Mouse (Mus musculus): ENCODE measurements around the gene Lrrc74a.

Gene Lrrc74a

GRCm38 (mm10) chr12:86734319-86734810 lies at the start of gene Lrrc74a:
Gene Lrrc74a, plus strand, starts transcription at chr12:86734369.
- no peak for DNase-seq (ENCODE audit: low spot score)

GRCm38 (mm10) chr12:86685275-86685674 lies 48.9 kb upstream of the Lrrc74a start:
- DNase-seq (ENCODE audit: low spot score): no peak

- DNase-seq (ENCODE audit: low spot score): no peak
These were observed 47.4 kb upstream of the Lrrc74a start for GRCm38 (mm10) chr12:86686551-86687330.

- peak; percentile 12 for DNase-seq (ENCODE audit: low spot score)
These were observed 46.7 kb upstream of the Lrrc74a start for GRCm38 (mm10) chr12:86687445-86687955.

DNA sequence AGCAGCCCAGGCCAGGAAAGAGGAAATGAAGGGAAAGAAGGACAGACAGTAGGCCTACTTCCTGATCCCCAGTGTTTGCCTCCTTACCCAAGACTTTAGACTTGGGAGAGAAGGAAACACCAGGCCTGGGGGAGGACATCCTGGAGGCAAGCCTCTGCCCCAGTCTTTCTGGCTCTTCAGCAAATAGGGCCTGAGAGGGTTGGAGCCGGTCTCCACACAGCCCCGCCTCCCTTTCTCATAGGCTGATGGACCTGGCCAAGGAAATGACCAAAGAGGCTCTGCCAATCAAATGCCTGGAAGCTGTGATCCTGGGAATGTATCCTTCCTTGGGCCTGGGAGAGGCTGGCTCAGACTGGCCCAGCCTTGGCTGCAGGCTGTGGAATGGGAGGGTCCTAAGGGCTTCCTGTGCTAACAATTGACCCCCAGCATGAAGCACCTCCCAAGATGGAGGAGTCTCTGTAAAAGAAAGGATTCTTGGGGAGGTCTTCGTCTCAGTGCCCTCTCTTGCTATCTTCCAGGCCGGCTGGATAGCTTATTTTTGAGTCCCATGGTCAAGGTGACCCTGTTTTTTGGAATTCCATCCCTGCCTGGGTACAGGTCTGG lies 46.1 kb upstream of the Lrrc74a start:
- DNase-seq (ENCODE audit: low spot score): peak; percentile 20

DNA sequence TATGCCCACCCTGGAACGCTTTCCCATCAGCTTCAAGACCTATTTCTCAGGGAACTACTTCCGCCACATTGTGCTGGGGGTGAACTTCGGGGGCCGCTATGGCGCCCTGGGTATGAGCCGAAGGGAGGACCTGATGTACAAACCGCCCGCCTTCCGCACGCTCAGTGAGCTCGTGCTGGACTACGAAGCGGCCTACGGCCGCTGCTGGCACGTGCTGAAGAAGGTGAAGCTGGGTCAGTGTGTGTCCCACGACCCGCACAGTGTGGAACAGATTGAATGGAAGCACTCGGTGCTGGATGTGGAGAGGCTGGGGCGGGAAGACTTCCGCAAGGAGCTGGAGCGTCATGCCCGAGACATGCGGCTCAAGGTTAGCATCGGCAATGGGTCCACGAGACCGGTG lies 45.3 kb upstream of the Lrrc74a start:
- no peak for DNase-seq (ENCODE audit: low spot score)

DNA sequence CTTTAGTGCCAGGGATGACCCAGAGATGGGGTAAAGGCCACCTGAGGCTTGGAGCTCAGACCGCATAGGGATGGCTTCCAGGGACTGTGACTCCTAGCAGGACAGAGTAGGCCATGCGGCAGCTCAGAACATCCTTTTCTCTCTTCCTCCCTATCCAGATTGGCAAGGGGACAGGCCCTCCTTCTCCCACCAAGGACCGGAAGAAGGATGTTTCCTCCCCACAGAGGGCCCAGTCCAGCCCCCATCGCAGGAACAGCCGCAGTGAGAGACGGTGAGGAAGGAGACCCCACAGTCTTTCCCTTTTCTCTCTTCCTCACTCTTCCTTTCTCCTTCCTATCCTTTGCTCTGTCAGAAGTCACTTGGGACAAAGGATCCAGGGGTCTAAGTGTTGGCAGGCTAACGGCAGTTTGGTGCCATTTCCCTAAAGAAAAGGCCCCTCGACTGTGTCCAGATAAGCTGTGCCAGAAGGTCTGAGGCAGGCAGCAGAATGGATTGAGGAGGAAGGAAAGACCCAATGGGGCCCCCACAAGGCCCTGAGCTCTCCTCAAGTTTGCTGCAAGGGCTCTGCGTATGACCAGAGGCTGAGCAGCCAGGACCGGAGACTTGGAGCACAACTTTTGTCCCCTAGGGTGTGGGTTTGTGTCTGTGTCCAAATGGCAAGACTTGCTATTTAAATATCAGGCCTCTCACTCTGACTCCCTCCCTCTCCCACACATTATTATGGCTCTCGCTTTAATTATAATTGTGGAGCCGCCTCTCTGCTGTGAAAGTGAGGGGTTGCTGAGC lies 43.3 kb upstream of the Lrrc74a start:
- DNase-seq (ENCODE audit: low spot score): no peak

DNA sequence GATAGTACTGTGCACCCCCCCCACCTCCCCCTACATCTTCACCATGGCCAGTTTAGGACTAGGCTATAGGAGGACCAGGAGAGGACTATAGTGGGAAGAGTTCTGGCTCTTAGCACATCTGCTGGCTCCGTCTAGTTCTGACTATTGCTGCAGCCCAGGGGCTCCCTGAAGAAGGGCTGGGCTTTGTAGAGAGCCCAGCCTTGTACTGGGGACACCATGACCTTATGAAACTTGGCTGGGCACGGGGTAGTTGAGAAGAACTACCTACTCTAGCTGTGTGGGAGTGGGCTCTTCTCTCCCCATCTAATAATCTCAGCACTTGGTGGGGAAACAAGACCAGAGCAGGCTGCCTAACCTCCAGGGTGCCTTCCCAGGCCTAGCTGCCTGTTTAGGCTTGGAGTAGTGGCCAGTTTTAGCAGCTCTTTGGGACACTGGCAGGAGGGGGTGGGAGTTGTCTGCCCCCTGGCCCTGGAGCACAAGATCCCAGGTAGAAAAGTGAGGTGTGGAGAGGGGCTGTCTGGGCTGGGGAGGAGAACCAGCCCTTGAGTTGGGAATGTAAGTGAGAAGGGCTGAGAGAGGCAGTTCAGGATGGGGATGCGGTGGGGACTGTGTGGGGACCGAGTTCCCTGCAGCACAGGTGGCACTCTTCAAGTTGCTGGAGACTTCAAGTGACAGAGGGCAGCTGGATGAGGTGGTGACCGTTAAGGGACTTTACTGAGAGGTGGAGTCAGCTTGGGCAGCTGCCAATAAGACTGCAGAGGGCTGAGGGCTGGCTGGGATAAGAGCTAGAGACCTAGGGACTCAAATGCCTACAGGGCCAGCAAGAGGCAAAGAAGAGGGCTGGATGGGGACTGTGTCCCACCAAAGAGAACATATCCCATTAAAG lies 41.5 kb upstream of the Lrrc74a start:
- no peak for DNase-seq (ENCODE audit: low spot score)

DNA sequence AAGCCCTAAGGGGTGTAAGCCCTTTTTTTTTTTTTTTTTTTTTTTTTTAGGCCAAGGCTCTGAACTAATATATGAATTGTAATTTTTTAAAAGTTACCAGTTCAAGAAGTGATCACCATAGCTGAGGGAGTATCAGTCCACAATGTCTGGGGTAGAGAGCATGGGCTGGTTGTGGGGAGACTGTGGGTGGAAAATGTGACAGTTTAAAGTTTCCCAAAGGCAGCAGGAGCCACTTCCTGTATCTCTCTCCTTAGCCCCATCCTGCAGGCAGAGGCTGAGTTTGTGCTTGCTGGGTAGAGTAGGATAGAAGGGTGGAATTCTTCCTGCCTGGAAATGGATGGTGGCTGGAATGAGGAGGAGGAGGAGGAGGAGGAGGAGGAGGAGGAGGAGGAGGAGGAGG lies 40.8 kb upstream of the Lrrc74a start:
- DNase-seq (ENCODE audit: low spot score): no peak

DNA sequence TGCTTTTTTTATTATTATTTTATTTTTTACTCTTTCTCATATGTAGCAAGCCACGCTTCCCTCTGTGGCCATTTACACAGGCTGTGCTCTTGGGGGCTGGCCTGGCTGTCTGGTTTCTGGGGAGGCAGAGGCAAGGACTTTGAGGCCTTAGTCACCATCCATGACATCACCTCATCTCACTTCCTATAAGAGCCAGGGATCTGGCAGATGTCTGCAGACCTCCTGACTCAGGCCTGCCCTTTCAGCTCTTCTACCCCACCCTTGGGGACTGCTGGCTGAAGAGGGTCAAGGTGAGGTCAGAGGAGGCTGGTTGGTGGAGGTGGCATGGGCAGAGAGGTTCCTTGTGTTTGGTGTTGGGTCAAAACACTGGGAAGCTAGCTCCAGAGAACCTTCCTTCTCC lies 39.7 kb upstream of the Lrrc74a start:
- DNase-seq (ENCODE audit: low spot score): no peak

GRCm38 (mm10) chr12:86697996-86698395 lies 36.2 kb upstream of the Lrrc74a start:
- DNase-seq (ENCODE audit: low spot score): no peak

- DNase-seq (ENCODE audit: low spot score): no peak
These were observed 35.6 kb upstream of the Lrrc74a start for GRCm38 (mm10) chr12:86698537-86698936.

DNA sequence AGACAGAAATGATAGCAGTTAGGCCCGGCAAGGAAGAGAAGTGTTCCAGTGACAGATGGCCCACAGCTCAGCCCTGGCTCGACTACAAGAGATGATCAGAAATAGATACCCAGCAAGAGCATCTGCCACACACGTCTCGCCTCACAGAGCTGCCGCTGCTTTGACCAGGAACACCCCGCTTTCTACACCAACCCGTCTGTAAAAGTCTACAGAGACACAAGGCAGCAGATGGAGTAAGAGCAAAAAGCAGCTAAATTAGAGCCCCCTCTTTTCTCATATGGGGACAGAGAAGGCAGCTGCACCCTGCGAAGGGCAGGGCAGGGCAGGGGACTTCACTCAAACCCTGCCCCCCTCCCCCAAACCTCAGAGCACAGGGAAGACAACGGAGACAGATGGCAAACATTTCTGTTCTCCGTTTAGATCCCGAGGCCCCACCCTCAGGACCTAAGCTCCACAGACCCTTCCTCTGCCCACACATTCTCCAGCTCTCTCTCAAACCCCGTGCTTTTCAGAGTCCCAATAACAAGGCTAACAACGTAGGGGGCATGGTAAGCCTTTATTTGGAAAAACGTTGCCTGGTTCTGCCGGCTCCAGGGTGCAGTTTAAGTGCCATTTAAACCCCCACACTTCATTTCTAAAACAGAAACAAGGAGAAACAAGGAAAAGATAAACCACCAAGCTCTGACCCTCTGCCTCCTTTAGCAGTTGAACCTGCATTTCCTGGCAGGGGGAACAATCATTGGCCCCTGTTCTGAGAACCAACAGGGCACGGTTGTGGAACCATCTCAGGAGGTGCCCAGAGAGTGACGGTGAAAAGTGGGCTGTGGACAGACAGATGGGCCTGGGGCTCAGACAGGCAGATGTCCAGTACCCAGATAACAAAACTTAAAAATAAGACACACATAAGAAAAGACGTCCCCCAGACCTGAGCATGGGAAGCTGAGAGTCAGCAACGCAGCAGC lies 33.9 kb upstream of the Lrrc74a start:
- no peak for DNase-seq (ENCODE audit: low spot score)

DNA sequence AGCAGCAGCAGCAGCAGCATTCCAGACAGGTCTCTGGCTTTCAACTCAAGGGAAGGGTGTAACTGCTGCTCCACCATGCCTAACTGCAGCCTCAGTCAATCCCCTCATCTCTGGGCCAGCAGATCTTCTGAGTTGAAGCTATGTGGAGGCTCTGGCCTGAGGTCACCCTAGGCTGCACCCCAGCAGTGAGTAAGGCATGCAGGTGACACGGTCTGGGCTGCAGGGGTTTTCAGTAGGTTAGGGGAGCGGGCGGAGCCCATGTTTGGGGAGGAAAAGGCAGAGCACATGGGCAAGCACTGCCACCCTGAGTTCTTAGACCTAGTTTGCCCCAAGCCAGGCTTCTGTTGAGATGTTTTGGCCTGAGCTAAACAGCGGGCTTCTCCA lies 33.2 kb upstream of the Lrrc74a start:
- no peak for DNase-seq (ENCODE audit: low spot score)

DNA sequence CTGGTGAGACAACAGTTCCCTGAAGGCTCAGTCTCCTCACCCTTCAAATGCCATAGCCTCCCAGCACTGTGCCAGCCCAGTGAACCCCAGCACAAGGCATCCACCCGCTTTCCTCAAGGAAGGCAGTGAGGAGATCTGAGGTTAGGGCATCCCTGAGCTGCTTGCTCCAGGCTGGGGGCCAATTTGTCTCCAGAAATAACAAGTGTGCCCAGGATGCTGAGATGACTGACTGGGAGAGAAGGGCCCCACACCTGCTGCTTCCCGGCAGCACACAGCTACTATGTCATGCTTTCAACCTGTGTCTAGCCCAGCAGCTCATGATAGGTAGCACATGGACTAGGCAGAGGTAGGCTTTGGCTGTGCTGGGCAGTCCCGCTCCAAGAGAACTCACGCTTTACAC lies 32.7 kb upstream of the Lrrc74a start:
- DNase-seq (ENCODE audit: low spot score): no peak

DNA sequence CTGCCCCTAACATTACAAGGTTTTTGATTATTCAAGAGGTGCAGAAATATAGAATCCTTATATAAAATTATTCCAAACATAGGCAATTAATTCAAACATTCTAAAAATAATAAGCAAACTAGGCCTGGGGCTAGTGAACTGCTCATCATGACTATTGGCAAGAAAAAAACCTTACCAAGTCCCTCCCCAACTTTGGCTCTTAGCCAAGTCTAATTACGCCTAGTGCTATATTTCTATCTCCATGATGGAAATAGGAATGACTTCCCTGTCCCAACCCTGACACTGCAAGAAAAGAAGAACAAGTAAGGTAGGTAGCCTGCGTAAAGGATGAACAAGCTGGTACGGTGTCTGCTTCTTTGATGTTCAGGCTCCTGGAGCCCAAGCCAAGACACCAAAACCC lies 31.5 kb upstream of the Lrrc74a start:
- no peak for DNase-seq (ENCODE audit: low spot score)

- DNase-seq (ENCODE audit: low spot score): no peak
These were observed 28.3 kb upstream of the Lrrc74a start for GRCm38 (mm10) chr12:86705843-86706242.

GRCm38 (mm10) chr12:86714026-86714425 lies 20.1 kb upstream of the Lrrc74a start:
- no peak for DNase-seq (ENCODE audit: low spot score)

GRCm38 (mm10) chr12:86715401-86715800 lies 18.8 kb upstream of the Lrrc74a start:
- peak; percentile 55 for DNase-seq (ENCODE audit: low spot score)

DNA sequence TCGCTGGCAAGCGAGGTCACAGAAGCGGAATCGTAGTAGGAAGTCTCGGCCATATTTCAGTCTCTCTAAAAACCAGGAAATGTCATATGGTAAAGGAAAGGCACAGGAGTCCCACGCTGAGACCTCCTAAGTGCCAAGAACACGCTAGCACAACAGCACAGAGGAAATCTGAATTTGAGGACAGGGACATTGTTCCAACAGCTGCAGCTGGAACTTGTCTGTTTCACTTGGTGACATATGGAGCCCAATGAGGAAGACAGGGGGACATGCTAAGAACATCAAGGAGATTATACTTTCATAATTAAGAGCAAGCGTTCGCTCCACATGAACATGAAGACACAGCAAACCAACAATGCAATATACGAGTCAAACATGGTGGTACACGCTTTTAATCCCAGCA lies 17.2 kb upstream of the Lrrc74a start:
- no peak for DNase-seq (ENCODE audit: low spot score)
